Mouse (Mus musculus): ENCODE measurements at regions not wholly inside any gene's neighbourhood (a gene's known extent, or its start where the extent isn't known, plus 50 kb on each side); places are given as distances from the start of the nearest gene placed in this dataset.
"Not testable (repeated sequence)": the region's sequence is repeated elsewhere in the genome, so short reads cannot be mapped to it uniquely, and the experiment has no call there.

DNA sequence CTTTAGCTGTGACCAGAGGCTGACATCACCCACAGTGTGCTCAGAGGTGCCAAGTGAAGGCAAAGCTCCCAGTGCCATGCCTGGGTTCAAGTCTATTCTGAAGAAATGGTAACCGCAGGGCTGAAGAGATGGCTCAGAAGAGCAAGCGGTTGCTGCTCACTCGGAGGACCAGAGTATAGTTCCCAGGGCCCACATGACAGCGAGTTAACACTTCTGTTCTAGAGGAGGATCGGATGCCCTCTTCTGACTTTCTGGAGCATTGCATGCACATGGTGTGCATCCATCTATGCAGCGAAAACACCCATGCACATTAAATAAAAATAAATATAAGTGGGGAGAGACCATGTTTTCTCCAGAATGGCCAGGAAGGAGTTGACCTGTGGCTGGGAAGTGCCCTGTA, 209.5 kb downstream of the Sorl1 start:
- H3K9me3 ChIP-seq = no peaks in the 10 kb centered on the region
- no peaks in the 10 kb centered on the region for H3K36me3 ChIP-seq
- 91% methylated on average over 6 of the region's 6 CpGs for WGBS
- no peak overlapping the region for H3K4me3 ChIP-seq
- DNase-seq (ENCODE audit: low spot score) = no peak
- peaks cover 20% of the 10 kb centered on the region for H3K4me1 ChIP-seq (replicated peaks)
- no peak overlapping the region for H3K27ac ChIP-seq
- H3K27me3 ChIP-seq (ENCODE audit: insufficient read depth, poor library complexity, severe bottlenecking) = no peaks in the 10 kb centered on the region

DNA sequence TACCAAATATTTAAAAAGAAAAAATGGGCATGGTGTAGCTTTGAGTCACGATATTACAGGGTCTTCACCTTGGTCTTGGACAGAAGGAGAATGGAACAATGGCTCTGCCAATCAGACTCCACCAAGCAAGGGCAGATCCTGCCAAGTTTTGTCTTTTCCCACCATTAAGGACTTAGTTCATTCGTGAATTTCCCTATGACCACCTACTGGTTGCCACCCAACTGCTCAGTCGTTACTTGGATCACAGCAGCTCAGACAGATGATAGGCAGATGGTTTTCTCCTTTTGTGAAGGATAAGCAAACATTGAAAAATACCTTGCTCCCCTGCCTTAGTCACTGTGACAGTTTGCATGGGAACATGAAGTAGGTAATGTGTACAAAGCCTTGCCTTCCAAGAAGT, 210.2 kb downstream of the Sorl1 start:
- no peaks in the 10 kb centered on the region for H3K27me3 ChIP-seq (ENCODE audit: insufficient read depth, poor library complexity, severe bottlenecking)
- peaks cover 13% of the 10 kb centered on the region for H3K4me1 ChIP-seq (replicated peaks)
- 81% methylated on average over 3 of the region's 3 CpGs for WGBS
- H3K27ac ChIP-seq = no peak overlapping the region
- DNase-seq (ENCODE audit: low spot score) = no peak
- H3K4me3 ChIP-seq = no peak overlapping the region
- no peaks in the 10 kb centered on the region for H3K9me3 ChIP-seq
- no peaks in the 10 kb centered on the region for H3K36me3 ChIP-seq

DNA sequence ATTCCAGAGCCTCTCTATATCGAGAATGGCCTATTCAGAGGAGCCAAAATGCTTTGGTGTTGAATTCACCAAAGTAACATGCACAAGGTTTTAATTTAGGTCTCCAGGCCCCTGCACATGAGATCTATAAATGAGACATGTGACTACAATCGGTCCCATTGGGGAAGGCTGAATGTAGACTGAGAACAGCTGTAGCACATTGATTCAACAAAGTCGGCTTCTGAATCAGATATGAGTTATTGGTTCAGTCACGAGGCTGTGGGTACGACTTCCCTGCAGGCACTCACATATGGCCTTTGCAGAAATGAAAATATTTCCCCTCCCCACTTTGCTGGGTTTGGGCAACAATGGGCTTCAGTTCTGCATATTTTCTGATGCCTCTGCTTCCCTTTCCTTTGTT, 211.6 kb downstream of the Sorl1 start:
- Histone ChIP-seq H3K36me3 (no peaks in the 10 kb centered on the region), H3K4me3 (no peak overlapping the region), H3K9me3 (no peaks in the 10 kb centered on the region), H3K27ac (no peak overlapping the region), H3K4me1 (replicated peaks) (no peaks in the 10 kb centered on the region), H3K27me3 (ENCODE audit: insufficient read depth, poor library complexity, severe bottlenecking) (no peaks in the 10 kb centered on the region)
- 81% methylated on average over 5 of the region's 5 CpGs for WGBS
- no peak for DNase-seq (ENCODE audit: low spot score)

DNA sequence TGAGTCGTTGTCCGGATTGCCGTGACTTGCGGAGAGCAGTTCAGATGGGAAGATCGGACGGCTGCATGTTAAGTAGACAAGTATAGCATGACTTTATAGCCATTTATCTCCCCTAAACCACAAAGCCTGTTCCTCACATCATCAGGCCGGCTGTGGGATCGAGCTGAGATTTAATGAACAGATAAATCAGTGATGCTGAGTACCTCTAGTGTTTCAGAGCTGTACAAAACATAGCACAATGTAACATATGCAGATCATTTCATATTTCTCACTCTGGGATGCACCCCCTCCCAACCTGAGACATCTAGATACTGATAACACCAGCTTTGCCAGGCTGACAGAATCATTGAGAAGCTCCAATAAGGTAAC, 223.5 kb downstream of the Sorl1 start:
- DNase-seq (ENCODE audit: low spot score) = no peak
- no peaks in the 10 kb centered on the region for H3K36me3 ChIP-seq
- 89% methylated on average over 8 of the region's 8 CpGs for WGBS
- peaks cover 11% of the 10 kb centered on the region for H3K4me1 ChIP-seq (replicated peaks)
- H3K27me3 ChIP-seq (ENCODE audit: insufficient read depth, poor library complexity, severe bottlenecking) = no peaks in the 10 kb centered on the region
- no peak overlapping the region for H3K27ac ChIP-seq
- H3K4me3 ChIP-seq = no peak overlapping the region
- H3K9me3 ChIP-seq = no peaks in the 10 kb centered on the region

DNA sequence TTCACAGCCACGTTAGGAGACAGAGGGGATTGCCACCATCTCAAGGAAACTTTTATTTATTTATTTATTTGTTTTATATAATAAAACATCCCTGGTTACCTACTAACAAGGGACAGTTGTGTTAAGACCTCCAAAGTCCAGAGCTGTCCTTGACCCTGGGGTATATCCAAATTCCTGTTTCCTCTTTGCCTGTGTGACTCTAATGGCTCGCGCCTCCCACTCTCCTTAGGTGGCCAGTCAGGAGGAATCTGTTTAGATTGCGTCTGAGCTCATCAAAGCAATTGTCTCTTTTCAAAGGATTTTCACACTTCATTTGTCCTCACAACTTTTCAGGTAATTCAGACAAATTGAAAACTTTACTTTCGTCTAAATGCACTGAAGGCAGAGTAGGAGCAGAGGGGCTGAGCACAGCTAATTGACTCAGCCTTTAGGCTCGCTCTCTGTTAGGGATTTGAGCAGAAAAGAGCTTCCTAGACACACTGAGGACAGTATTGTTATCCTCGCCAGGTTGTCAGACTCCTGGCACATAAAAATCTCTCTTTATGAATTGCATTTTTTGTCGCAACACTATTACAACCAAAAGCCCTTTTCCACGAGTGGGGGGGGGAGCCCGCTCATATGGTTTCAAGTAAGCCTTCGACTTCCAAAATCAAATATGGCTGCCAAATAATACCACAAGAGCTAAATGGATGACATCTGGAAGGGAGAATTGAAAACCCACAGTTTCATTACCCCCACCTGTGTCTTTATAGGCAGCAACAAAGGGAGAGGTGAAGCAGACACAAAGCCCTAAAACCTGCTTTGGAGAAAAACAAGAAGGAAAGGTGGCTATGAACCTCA, 224.1 kb downstream of the Sorl1 start:
- no peak for DNase-seq (ENCODE audit: low spot score)
- no peaks in the 10 kb centered on the region for H3K27me3 ChIP-seq (ENCODE audit: insufficient read depth, poor library complexity, severe bottlenecking)
- H3K4me1 ChIP-seq (replicated peaks) = peaks cover 11% of the 10 kb centered on the region
- WGBS = 56% methylated on average over 11 of the region's 11 CpGs
- no peaks in the 10 kb centered on the region for H3K36me3 ChIP-seq
- 0 out of 2 replicates have a peak overlapping the region, but pooled peaks have one; percentile 50 for H3K27ac ChIP-seq
- H3K9me3 ChIP-seq = no peaks in the 10 kb centered on the region
- H3K4me3 ChIP-seq = no peak overlapping the region

DNA sequence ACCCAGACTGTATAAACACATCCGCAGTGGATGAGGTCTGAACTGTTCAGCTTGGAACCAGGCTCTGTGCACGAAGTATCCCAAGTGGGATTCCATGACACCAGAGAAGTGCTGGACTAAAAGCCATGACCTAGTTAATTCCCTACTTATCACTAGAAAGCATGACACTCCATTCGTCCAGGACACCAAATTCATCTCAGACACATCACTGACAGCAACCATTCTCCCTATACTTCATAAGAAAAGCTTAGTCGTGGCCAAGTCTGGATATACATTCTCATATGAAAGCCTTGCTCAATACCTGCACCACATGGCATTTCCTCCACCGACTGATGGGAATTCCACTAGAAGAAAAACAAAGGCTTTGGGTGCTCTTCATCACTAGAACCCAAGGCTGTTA, 229.0 kb downstream of the Sorl1 start:
- Histone ChIP-seq H3K27ac (no peak overlapping the region), H3K9me3 (no peaks in the 10 kb centered on the region), H3K4me3 (no peak overlapping the region), H3K36me3 (no peaks in the 10 kb centered on the region), H3K27me3 (ENCODE audit: insufficient read depth, poor library complexity, severe bottlenecking) (no peaks in the 10 kb centered on the region), H3K4me1 (replicated peaks) (peaks cover 26% of the 10 kb centered on the region)
- WGBS = 85% methylated on average over 5 of the region's 5 CpGs
- no peak for DNase-seq (ENCODE audit: low spot score)

DNA sequence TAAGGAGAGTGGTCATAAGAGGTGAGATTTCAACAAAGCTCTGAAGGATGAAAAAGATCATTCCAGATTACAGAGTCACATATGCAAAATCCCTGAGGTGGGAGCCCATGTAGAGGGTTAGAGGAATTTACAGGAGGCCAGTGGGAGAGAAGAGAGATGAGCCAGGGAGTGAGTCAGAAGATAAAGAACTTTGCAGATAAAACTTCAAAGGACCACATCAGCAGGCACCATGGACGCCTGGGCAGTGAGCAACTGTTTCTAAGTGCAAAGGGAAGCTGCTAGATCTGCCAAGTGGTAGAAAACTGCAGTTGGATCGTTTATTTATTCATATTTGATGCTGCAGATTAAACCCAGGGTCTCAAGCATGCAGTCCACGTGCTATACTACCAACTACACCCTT, 231.3 kb downstream of the Sorl1 start:
- no peak for DNase-seq (ENCODE audit: low spot score)
- WGBS = 63% methylated on average over 3 of the region's 3 CpGs
- Histone ChIP-seq H3K9me3 (no peaks in the 10 kb centered on the region), H3K27me3 (ENCODE audit: insufficient read depth, poor library complexity, severe bottlenecking) (no peaks in the 10 kb centered on the region), H3K4me3 (no peak overlapping the region), H3K36me3 (no peaks in the 10 kb centered on the region), H3K27ac (no peak overlapping the region), H3K4me1 (replicated peaks) (peaks cover 23% of the 10 kb centered on the region)

DNA sequence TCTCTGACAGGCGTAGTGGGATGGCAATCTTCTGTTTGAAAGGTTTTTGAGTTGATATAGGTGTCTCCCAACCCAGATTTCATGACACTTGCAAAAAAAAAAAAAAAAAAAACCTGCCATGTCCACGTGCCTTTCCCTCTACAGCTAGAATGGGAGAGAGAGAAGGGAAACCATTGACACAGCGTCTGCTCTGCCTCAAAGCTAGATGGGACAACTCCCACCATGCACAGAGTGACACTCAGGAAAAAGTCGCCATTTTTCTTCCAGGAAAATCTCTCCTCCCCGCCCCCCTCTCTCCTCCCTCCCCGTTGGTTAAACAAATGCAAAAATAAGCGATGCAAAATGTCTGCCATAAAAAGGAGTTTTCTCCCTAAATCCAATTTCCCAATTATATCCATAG, 232.9 kb downstream of the Sorl1 start:
- DNase-seq (ENCODE audit: low spot score) = no peak
- 48% methylated on average over 7 of the region's 7 CpGs for WGBS
- Histone ChIP-seq H3K4me1 (replicated peaks) (peaks cover 27% of the 10 kb centered on the region), H3K27ac (peak overlapping the region; percentile 95), H3K27me3 (ENCODE audit: insufficient read depth, poor library complexity, severe bottlenecking) (no peaks in the 10 kb centered on the region), H3K36me3 (no peaks in the 10 kb centered on the region), H3K4me3 (peak overlapping the region; percentile 48), H3K9me3 (no peaks in the 10 kb centered on the region)

DNA sequence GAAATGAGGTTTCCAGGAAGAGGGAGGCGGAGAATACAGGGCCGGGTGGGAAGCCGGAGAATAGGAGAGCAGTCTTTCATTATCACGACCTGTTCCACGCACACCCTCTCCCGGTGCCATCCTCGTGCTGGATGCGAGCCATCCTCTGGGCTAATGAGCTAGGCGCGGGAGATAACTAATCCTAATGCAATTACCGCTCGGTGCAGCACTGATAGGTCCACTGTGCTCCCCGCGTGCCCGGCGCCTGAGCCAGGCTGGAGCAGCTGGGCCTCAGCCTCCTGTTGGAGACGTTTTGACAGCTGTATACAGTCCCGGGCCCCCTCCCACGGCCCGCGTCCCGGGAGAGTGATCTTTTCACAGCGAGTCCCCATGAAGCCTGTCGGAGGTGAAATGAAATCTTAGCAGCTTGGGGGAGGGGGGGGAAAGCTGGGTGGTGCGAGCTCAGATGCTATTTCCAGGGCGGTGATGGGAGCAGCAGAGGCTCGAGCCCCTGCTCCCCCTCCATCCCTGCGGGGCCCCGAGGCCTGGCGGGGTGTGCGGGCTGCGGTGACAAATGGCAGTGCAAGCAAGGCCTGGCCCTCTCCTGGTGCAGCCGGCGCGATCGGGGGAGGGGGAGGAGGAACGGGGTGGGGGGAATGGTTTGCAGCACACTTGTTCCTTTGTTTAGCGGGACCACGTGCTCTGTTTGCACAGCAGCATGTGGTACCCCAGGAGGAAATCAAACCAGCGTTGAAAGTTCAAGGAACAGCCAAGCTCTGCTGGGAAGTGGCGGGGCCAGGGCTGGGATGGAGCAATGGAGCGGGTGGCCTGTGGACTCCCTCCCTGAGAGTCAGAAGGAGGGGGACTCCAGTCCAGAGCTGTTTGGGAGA, 233.6 kb downstream of the Sorl1 start:
- H3K36me3 ChIP-seq = no peaks in the 10 kb centered on the region
- H3K27ac ChIP-seq = peak overlapping the region; percentile 95
- H3K4me1 ChIP-seq (replicated peaks) = peaks cover 27% of the 10 kb centered on the region
- H3K4me3 ChIP-seq = peak overlapping the region; percentile 48
- DNase-seq (ENCODE audit: low spot score) = peak; percentile 93
- H3K9me3 ChIP-seq = no peaks in the 10 kb centered on the region
- WGBS = 3% methylated on average over 42 of the region's 42 CpGs
- no peaks in the 10 kb centered on the region for H3K27me3 ChIP-seq (ENCODE audit: insufficient read depth, poor library complexity, severe bottlenecking)

DNA sequence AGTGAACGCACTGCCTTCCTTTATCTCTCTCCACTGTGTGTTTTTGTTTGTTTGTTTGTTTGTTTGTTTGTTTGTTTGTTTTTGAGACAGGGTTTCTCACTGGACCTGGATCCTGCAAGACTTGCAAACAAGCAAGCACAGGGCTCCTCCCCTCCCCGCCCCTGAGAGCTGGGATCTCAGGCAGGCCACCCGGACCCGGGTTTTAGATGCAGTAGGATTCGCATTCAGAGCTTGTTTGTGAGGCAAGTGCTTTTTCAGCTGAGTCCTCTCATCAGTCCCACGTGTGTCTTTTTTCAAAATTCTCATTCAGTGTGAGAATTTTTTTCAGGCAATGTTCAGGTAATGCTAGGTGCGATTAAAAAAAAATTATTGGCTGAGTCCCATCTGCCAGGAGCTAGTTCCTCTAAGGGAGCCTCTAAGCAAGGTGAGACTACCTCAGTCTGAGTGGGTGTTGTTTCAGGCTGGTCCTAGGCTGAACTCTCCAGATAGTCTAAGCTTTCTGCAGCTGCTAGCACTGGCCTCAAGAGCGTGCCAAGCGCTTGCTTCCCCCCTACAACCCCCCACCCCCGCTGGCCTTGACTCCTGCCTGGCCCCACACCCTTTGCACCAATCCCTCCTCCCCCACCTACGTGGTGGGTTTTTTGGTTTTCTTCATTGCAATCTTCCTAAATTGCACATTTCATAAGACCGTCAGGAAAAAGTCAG, 234.4 kb downstream of the Sorl1 start:
- no peak for DNase-seq (ENCODE audit: low spot score)
- Histone ChIP-seq H3K4me1 (replicated peaks) (peaks cover 27% of the 10 kb centered on the region), H3K27me3 (ENCODE audit: insufficient read depth, poor library complexity, severe bottlenecking) (no peaks in the 10 kb centered on the region), H3K9me3 (no peaks in the 10 kb centered on the region), H3K4me3 (peak overlapping the region; percentile 48), H3K36me3 (no peaks in the 10 kb centered on the region), H3K27ac (peak overlapping the region; percentile 95)
- 48% methylated on average over 12 of the region's 12 CpGs for WGBS

DNA sequence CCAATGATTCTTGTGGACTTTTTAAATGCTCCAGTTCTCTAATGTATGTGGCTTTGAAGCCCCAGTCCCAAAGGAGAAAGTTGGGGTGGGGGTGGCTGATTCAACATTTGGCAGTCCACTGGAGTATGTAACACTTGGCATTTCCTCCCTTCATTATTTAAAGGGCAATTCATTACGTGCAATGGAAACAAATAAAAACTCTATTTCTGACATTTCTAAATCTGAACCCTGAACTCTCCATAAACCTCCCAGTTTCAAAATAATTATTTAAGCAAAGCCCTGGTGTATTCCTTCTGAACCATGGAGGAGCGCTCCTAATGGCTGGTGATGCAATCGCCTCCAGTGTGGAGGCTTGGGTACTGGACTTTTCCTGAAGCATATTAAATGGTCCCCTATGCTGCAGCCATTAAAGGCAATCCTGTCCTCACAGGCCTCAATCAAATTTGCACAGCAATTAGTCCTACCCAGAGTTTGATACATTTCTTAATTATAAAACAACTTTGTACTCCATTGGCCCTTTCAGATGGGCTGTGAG, 235.4 kb downstream of the Sorl1 start:
- H3K36me3 ChIP-seq = no peaks in the 10 kb centered on the region
- peaks cover 27% of the 10 kb centered on the region for H3K4me1 ChIP-seq (replicated peaks)
- 92% methylated on average over 3 of the region's 3 CpGs for WGBS
- H3K27me3 ChIP-seq (ENCODE audit: insufficient read depth, poor library complexity, severe bottlenecking) = no peaks in the 10 kb centered on the region
- H3K27ac ChIP-seq = no peak overlapping the region
- DNase-seq (ENCODE audit: low spot score) = no peak
- no peaks in the 10 kb centered on the region for H3K9me3 ChIP-seq
- H3K4me3 ChIP-seq = no peak overlapping the region

DNA sequence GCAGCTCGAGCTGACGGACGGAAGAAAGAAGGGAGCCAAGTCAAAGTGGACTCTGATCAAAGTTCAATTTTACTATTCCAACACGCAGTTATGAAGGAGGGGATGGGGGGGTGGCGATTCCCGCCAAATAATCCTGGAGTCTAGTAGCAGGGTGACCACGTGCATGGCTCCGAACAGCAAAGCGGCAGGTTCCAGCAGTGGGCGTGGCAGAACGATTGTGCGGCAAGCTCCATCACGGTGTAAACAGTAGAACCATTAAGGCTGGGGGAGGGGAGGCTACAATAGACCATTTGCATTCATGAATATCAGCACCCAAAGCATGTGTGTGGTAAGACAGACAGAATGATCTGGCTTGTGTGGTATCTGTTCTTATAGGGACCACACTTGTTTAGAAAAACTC, 237.6 kb downstream of the Sorl1 start:
- DNase-seq (ENCODE audit: low spot score); H3K9me3 ChIP-seq; H3K36me3 ChIP-seq; H3K27me3 ChIP-seq (ENCODE audit: insufficient read depth, poor library complexity, severe bottlenecking); H3K4me3 ChIP-seq; H3K27ac ChIP-seq: not testable (repeated sequence)
- 89% methylated on average over 13 of the region's 13 CpGs for WGBS
- peaks cover 25% of the 10 kb centered on the region for H3K4me1 ChIP-seq (replicated peaks)

Measured in hindbrain, embryonic 10.5 days (tissue).